Mouse (Mus musculus) brain, embryonic 18.5 days (tissue): ENCODE results near the gene Phf3.
"Not testable (repeated sequence)": the region's sequence is repeated elsewhere in the genome, so short reads cannot be mapped to it uniquely, and the experiment has no call there.

Source experiments
- DNase-seq: peaks from one replicate; pipeline ENCODE4 v3.0.0-alpha.2; 2012; ENCODE audit warnings: low read depth, low spot score

Gene Phf3

GRCm38 (mm10) chr1:30873541-30874260 lies at the start of gene Phf3:
Gene Phf3 (minus strand): TSS chr1:30873921.
- peak; percentile 90 for DNase-seq

GRCm38 (mm10) chr1:30922237-30922636 lies 48.5 kb upstream of the Phf3 start:
- DNase-seq, result no peak

- DNase-seq, result no peak
These were observed 47.5 kb upstream of the Phf3 start for GRCm38 (mm10) chr1:30921252-30921651.

GRCm38 (mm10) chr1:30920620-30921177 lies 47.0 kb upstream of the Phf3 start:
- DNase-seq, result no peak

- no peak for DNase-seq
These were observed 36.5 kb upstream of the Phf3 start for GRCm38 (mm10) chr1:30910172-30910571.

GRCm38 (mm10) chr1:30908797-30909196 lies 35.1 kb upstream of the Phf3 start:
- no peak for DNase-seq

GRCm38 (mm10) chr1:30903480-30904218 lies 29.9 kb upstream of the Phf3 start:
- DNase-seq, result no peak

- DNase-seq, result no peak
These were observed 25.0 kb upstream of the Phf3 start for GRCm38 (mm10) chr1:30898691-30899090.

GRCm38 (mm10) chr1:30895366-30895765 lies 21.6 kb upstream of the Phf3 start:
- DNase-seq, result not testable (repeated sequence)

- DNase-seq, result not testable (repeated sequence)
These were observed 10.1 kb upstream of the Phf3 start for GRCm38 (mm10) chr1:30883806-30884205.

GRCm38 (mm10) chr1:30875746-30876145 lies 2.0 kb upstream of the Phf3 start:
- no peak for DNase-seq

GRCm38 (mm10) chr1:30874261-30875131 lies 775 bp upstream of the Phf3 start:
- DNase-seq, result no peak

- DNase-seq, result peak; percentile 34
These were observed 733 bp downstream of the Phf3 start for GRCm38 (mm10) chr1:30872836-30873540.

GRCm38 (mm10) chr1:30867786-30868185 lies 5.9 kb downstream of the Phf3 start:
- no peak for DNase-seq

GRCm38 (mm10) chr1:30852518-30852917 lies 21.2 kb downstream of the Phf3 start:
- DNase-seq, result no peak

GRCm38 (mm10) chr1:30851920-30852319 lies 21.8 kb downstream of the Phf3 start:
- DNase-seq, result no peak

GRCm38 (mm10) chr1:30850906-30851305 lies 22.8 kb downstream of the Phf3 start:
- DNase-seq, result no peak

GRCm38 (mm10) chr1:30849955-30850354 lies 23.8 kb downstream of the Phf3 start:
- DNase-seq, result no peak

GRCm38 (mm10) chr1:30847706-30848105 lies 26.0 kb downstream of the Phf3 start:
- DNase-seq, result no peak

- DNase-seq, result no peak
These were observed 34.1 kb downstream of the Phf3 start for GRCm38 (mm10) chr1:30839662-30840061.

GRCm38 (mm10) chr1:30835512-30835911 lies 38.2 kb downstream of the Phf3 start:
- DNase-seq, result no peak
